Mouse (Mus musculus) right cerebral cortex, postnatal 36 days (tissue): Measurements from ENCODE around the gene Secisbp2l.

Experiments
- DNase-seq, 2 experiments: peaks; one replicate each; pipeline ENCODE4 v3.0.0; 2022; ENCODE audit warnings: low spot score in 2 of 2, mixed read lengths in 1 of 2

Secisbp2l gene

DNA sequence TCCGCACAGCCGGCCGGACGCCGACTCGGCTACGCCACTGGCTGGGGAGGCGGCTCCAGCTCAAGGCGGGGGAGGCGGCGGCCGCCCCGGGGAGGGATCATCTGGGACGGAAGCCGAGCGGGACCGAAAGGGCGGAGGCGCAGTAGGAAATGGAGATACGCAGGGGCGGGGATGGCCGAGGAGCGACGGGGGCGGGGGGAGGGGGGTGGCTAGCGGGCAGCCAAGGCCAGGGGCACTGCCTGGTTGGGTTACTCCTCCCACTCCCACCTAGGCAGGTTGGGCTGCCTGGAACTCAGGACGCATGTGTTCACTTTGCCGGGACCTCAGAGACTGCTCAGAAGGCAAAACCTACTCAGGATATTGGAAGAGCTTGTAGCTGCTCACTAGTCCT, at the start of gene Secisbp2l:
Secisbp2l (minus strand) TSS at position 152 of the 391 bp plus-strand sequence.
- DNase-seq: peak; percentile 92

DNA sequence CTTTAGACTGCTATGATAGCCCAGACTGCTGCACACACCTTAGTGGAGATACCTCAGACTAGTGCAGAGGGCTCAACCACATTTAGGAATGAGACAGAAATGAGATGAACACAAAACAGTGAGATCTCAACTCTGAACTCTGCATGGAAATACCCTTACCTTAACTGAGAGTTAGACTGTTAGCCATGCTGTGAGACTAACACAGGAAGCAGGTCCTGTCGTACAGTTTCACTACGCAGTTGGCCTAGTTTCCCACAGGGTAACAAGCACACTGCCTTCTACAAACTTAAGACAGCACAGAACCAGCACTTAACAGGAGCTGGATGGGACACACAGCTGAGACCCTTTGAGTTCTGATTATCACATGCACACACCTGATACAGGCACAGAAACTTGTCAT, 47.3 kb upstream of the Secisbp2l start:
- no peak for DNase-seq

DNA sequence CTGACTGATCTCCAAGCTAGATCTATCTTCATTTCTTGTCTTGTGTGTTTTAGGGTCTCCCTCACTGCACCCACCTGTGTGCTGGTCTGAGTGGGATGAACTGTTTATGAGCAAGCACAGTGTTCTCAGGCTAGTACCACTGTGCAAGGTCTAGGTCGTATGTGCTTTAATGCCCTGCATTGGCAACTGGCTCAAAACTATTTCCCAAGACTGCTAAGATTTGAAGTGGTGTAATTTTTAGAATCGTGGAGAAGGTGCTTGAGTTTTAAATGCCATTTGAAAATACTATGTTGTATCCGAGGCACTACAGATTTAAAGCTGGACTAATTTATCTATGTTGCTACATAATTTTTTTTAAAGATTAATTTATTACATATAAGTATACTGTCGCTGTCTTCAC, 45.2 kb upstream of the Secisbp2l start:
- DNase-seq: no peak

- DNase-seq: no peak
Observed at GRCm38 (mm10) chr2:125826201-125826600, 43.5 kb upstream of the Secisbp2l start.

GRCm38 (mm10) chr2:125820397-125820796, 37.7 kb upstream of the Secisbp2l start:
- DNase-seq: no peak

DNA sequence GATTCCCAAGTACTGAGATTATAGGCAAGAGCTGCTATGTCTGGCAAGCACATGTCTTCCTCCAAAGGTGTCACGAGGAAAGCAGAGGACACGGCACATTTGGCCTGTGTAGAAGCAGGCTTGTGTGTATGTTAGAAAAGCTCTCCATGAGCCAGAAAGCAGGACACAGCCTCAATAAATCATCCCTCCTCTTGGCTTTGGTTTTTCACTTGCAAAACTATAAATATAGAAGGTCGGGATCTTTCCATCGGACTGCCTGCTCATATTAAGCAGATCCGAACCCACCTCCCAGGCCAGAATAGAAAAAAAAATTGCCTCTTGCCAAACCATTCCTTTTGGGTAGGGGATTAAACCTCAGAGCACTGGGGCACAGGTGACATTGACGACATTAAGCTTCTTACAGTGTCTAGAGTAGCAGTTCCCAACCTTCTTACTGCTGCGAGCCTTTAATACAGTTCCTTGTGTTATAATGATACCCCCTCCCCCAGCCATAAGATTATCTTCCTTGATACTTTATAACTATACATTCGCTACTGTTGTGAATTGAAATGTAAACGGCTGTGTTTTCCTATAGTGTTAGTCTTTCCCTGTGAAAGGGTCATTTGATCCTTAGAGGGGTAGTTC, 31.4 kb upstream of the Secisbp2l start:
- no peak for DNase-seq

- no peak for DNase-seq
Observed at GRCm38 (mm10) chr2:125811332-125811731, 28.7 kb upstream of the Secisbp2l start.

DNA sequence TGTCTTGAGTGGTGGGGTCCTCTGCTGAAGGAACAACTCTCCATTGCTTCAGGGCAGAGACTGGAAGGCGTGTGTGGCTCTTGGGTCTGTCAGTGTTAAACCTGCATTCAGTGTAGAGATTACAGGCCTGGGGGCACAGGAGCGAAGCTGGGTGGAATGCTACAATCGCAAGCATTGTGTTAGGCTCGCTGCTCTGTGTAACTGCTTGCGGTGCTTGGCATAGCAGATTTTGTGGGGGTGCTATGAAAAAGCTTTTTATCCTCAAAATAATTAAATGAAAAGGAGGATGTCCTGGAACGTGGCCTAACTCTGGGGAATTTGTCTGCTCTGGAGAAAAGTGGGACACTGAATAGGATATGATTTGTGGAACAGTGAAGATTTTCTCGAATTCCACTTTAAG, 26.9 kb upstream of the Secisbp2l start:
- DNase-seq: peak; percentile 25 to 50

- no peak for DNase-seq
Observed at GRCm38 (mm10) chr2:125805826-125806225, 23.2 kb upstream of the Secisbp2l start.

GRCm38 (mm10) chr2:125801947-125802346, 19.3 kb upstream of the Secisbp2l start:
- no peak for DNase-seq

DNA sequence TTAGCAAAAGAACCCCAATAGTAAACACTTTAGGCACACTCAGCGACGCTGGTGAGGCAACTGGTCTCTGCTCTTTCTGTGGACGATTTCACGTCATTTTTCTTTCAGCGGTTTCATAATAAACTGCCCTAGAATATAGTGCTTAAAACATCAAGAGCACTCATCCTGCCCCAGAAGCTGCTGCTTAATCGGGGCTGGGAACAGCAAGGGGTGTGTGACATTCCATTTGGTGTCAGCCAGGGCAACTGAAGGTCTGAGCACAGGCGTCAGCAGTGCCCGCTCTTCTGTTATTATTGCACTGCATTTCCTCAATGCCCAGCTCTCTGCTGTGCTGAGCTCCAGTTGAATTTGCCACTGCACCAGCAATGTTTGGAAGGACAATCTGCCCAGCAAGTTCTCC, 18.4 kb upstream of the Secisbp2l start:
- DNase-seq: no peak

DNA sequence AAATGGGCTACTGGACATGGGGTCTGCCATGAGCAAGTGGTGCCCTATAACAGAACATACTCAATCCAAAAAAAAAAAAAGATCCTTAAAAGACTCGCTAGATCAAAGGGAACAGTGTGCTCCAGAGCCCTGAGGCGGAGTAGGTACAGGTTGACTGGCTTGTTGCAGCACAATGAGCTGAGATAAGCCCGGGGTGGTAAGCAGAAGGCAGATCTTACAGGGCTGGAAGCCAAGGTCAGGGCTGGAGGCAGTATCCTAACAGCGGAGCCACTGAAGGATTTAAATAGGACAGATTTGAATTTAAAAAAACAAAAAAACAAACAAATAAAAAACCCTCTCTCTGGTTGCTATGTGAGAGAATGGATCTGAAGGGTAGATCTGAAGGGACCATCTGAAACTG, 17.8 kb upstream of the Secisbp2l start:
- DNase-seq: no peak

DNA sequence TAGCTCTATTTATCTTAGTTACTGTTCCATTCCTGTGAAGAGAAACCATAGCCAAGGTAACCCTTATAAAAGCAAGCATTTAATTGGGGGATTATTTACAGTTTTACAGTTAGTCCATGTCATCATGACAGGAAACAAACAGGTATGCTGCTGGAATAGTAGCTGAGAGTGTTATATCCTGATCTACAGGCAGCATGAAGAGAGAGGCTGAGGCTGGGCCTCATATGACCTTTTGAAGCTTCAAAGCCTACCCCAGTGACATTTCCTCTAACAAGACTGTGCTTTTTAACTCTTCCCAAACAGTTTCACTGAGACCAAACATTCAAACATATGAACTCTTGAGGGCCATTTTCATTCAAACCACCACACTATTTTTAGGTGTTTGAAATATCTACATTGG, 15.2 kb upstream of the Secisbp2l start:
- no peak for DNase-seq

DNA sequence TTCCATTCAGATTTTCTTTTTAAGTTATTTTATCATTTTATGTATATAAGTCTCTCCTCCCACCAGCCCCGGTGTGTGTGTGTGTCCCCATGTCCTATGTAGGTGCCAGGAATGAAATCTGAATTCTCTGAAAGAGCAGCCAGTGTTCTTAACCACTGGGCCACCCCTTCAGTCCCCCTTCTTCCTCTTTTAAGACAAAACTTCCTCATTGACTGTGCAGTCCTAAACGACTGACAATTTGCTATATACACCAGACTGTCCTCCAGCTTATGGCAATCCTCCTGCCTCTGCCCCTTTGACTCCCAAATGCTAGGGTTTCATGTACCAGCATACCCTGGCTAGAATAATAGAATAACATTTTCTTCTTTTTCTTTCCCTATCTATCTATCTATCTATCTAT, 12.4 kb upstream of the Secisbp2l start:
- DNase-seq: no peak

DNA sequence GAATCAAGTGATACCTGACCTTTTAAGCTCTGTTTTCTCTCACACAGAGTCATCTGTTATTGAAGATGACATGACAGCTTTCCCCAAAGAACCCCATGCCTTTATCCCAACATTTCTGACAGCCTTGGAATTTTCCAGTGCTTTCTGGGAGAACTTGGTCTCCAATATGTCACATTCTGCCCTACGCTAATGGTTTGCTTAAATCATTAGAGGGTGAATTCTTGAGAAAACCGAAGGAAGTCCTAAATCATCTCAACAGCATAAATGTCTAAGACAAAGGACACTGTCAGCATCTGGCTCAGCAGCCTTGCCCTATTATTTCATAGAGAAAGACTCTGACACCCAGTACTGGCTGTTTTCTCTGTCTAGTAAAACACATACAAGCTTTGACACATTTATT, 11.5 kb upstream of the Secisbp2l start:
- DNase-seq: no peak

DNA sequence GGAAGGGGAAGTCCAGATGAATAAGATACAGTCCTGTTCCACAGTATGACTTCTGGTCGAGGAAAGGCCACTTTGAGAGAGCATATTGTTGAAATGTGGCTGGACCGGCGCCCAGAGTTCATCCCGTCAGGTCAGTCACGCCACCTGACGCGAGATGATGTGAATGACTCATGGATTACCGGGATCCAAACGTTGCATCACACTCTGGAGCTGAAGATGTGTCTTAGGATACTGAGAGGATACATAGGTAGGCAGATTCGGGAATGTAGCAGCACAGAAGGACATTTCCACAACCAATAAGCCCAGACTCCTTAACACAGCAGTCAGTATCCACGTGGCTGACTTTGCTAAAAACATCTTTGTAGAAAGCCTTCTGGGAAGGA, 10.2 kb upstream of the Secisbp2l start:
- no peak for DNase-seq

DNA sequence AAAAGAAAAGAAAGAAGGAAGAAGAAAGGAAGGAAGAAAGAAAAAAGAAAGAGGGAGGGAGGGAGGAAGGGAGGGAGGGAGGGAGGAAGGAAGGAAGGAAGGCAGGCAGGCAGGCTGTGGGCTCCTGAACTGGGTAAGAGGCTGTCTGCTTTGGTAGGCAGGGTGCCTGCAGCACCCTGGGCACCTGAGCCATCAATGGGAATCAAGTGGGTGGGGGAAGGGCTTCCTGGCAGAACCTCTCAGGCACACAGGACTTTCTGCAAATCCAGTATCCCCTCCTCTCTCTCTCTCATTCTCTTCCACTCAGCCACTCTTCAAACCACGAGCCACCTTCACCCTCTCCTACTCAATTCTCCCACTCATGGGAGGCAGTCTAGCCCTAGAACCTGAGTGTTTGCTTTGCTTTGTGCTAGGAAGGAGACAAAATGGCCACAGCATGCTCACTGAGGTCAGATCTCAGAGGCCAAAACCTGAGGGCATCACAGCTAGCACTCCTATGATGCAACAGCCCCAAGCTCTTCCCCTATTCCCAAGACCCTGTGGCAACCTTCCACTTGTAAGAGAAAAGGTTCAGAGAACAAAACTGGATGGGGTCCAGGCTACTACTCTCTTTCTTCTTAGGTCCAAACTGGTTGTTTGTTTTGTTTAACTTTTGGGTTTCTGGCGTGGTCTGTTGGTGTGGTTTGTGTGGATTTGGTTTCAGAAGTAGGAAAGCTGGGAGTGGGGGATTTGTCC, 9.6 kb upstream of the Secisbp2l start:
- no peak for DNase-seq

GRCm38 (mm10) chr2:125791485-125791885, 8.8 kb upstream of the Secisbp2l start:
- DNase-seq: no peak

- DNase-seq: no peak
Observed at GRCm38 (mm10) chr2:125790242-125790641, 7.6 kb upstream of the Secisbp2l start.

DNA sequence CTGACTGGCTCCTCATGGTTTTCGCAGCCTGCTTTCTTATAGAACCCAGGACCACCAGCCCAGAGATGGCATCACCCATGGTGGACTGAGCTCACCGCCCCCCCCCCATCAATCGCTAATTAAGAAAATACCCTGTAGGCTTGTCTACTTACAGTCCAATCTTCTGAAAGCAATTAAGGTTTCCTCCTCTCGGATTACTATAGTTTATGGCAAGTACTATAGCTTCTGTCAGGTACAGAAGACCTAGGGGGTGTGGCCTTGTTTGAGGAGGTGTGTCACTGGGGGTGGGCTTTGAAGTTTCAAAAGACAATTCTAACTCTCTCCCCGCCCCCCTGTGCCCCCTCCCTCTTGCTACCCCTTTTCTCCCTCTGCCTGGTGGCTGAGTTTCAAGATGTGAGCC, 6.6 kb upstream of the Secisbp2l start:
- DNase-seq: no peak

GRCm38 (mm10) chr2:125788785-125789184, 6.1 kb upstream of the Secisbp2l start:
- no peak for DNase-seq

DNA sequence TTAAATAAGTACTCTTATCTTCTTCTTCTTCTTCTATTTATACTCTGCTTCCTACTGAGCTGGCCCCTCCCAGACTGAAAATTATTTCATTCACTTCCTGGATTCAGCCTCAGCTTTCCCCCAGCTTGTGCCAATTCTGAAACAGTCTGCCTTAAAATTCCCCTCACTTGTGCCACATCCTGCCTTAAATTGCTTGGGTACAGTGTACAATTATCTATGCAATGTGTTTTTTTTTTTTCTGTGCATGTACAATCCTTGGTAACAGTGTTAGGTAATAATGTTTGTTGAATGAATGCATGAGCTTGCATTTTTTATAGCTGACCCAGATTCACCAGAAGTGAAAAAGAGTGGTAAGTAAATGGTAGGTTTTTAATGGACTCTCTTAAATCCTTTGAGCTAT, 5.7 kb upstream of the Secisbp2l start:
- DNase-seq: no peak

- no peak for DNase-seq
Observed at GRCm38 (mm10) chr2:125785021-125785420, 2.4 kb upstream of the Secisbp2l start.

- no peak for DNase-seq
Observed at GRCm38 (mm10) chr2:125784392-125784791, 1.7 kb upstream of the Secisbp2l start.
